Mouse (Mus musculus): ENCODE measurements at regions not wholly inside any gene's neighbourhood (a gene's known extent, or its start where the extent isn't known, plus 50 kb on each side); places are given as distances from the start of the nearest gene placed in this dataset.

- DNase-seq (ENCODE audit: low read depth, low spot score): no peak
Measured at GRCm38 (mm10) chr13:112000696-112001095, 191.9 kb upstream of the Map3k1 start.

GRCm38 (mm10) chr13:112001155-112002025 lies 192.6 kb upstream of the Map3k1 start:
- peak; percentile 97 for DNase-seq (ENCODE audit: low read depth, low spot score)

DNA sequence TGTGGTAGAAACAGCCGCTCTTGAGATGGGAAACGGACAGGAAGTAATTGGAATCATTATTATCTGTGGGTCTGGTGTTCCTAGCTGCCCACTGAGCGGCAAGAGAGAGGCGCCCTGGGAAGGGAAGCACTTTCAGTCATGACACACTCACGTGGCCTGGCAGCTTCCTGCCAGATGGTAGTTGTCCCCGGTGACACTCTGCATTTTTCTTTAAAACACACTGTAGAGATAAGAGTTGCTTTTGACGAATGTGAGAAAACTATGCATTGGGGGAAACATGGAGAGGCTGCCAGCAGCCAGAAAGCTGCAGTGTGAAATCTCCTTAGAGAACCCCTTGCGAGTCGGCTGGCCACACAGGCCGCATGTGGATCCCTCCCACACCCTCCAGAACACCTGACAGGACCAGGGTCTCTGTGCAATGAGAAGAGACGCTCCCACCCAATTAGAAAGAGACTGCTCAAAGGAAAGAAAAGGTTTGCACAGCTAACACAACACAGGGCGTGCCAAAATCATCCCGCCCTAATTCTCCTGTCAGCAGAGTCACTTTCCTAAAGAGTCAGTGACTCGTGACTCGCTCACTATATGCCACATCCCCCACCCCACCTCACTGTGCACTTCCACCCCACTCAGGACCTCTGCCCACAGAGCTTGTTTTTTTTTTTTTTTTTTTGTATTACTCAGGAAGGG lies 194.0 kb upstream of the Map3k1 start:
- DNase-seq (ENCODE audit: low read depth, low spot score): peak; percentile 60

GRCm38 (mm10) chr13:112003445-112003844 lies 194.7 kb upstream of the Map3k1 start:
- peak; percentile 26 for DNase-seq (ENCODE audit: low read depth, low spot score)

DNA sequence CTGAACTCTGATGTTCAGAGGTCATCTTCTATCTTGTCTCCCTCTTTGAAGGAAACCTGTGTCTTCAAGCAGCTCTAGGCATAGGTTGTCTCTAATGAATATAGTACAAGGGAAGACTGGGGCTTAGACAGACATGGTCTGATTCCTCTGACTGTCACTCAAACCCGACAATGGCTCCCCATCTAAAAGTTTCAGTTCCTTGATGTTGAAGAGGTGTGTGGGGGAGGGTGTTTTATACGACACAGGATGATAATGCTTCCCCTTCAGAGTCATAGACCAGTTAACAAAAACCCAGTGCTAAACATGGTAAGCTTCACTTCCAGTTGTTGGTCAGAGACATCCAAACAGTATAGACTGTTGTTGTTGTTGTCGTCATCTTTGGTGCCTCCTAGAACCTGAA lies 195.3 kb upstream of the Map3k1 start:
- peak; percentile 92 for DNase-seq (ENCODE audit: low read depth, low spot score)

GRCm38 (mm10) chr13:112005421-112005820 lies 196.6 kb upstream of the Map3k1 start:
- DNase-seq (ENCODE audit: low read depth, low spot score): no peak

DNA sequence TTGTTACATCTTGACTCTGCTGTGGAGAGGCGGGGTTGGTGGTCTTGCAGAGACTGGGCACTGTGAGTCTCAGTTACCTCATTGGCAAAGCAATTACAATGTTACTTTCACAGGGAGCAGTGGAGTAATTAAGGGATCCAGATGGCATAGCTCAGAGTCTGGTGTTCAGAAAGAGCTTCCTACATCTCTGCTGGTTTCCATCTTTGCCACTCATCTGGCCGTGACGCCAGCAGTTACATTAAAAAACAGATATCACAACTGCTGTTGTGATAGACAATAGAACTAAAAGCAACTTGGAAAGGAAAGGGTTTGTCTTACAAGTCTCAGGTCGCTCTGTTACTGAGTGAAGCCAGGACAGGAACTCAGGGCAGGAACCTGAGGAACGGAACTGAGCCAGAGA lies 200.0 kb upstream of the Map3k1 start:
- DNase-seq (ENCODE audit: low read depth, low spot score): no peak

DNA sequence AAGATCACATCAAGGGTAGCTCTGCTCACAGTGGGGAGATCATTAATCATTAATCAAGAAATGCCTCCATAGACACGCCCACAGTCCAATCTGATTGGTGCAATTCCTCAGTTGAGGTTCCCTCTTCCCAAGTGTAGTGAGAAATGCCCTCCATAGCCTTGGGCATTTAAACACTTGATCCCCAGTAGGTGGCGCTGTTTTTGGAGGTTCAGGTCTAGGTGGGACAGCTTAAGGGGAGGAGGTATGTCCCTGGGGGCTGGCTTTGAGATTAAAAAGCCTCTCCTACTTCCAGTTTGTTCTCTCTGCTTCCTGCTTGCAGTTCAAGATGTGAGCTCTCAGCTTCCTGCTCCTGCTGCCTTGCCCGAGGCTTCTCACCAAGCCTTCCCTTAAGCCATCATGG lies 200.5 kb upstream of the Map3k1 start:
- peak; percentile 27 for DNase-seq (ENCODE audit: low read depth, low spot score)

- DNase-seq (ENCODE audit: low read depth, low spot score): no peak
Measured at GRCm38 (mm10) chr13:112010464-112010863, 201.7 kb upstream of the Map3k1 start.

GRCm38 (mm10) chr13:112012640-112013039 lies 203.8 kb upstream of the Map3k1 start:
- no peak for DNase-seq (ENCODE audit: low read depth, low spot score)

DNA sequence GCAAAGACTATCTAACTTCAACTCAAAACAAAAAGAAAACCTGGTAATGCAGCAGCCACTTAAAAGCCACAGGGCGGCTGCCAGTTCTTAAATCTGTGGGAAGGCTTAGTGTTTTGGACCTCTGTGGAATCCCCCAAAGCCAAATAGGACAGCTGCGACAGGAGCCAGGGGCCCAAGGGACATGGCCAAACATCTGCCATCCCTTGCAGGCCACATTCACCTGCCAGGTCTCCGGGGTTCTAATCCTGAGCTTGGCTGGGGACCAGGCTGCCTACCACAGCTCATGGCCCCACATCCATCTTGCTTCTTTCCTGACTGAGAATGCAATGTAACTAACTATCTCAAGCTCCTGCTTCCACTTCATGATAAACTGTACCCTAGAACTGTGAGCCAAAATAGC lies 206.3 kb upstream of the Map3k1 start:
- DNase-seq (ENCODE audit: low read depth, low spot score): no peak

GRCm38 (mm10) chr13:112016280-112016679 lies 207.5 kb upstream of the Map3k1 start:
- DNase-seq (ENCODE audit: low read depth, low spot score): peak; percentile 44

DNA sequence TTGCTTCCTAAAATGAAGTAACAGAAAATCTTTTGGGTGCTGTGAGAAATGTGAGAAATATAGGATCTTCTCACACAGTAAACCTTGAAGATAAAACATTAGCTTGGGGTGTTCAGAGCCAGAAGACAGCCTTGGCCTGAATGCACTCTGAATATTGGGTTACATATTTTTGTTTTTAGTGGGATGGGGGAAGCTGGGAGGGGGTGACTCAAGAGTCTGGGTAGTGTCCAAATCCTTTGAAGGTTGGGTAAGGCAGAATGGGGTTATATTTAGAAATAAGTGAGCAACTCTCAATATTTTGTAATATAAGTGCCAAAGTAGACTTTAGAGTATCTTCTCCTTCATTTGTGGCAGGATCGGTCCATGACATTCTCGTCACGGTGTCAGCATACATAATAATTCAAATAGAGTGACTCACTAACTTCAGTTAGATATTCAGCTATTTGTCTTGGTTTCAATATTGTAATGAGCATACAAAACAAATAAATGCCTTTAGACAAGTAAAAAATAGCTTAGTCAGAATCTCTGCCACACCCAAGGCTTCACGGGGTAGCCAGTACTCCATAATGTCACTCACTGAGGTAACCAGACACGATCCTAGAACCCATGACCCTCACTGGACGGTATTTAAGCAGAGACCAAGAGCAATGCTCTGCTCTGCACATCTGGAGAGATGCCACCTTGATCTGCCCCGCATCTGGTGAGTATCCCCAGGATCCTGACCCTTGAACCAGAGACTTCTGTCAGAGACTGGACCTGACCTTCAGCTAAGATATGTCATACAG lies 209.9 kb upstream of the Map3k1 start:
- DNase-seq (ENCODE audit: low read depth, low spot score): no peak

DNA sequence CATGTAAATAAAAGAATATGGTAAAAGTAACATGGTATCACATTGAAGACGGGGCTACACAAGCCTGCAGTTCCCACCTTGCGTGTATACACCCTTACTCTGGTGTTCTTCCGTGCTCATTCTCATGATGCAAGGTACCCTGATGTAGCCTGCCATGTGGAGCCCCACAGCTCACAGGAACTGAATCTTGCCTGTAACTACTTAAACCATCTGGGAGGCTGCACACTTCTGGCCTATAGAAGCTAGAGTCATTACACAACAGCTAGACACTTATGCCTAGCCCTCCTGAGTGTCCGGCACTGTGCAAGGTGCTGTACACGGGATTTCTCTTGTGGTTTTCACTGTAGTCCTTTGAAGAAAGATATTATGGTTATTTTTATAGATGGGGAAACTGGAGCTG lies 210.8 kb upstream of the Map3k1 start:
- DNase-seq (ENCODE audit: low read depth, low spot score): no peak

- no peak for DNase-seq (ENCODE audit: low read depth, low spot score)
Measured at GRCm38 (mm10) chr13:112023171-112023570, 214.4 kb upstream of the Map3k1 start.

GRCm38 (mm10) chr13:112024667-112025585 lies 216.1 kb upstream of the Map3k1 start:
- DNase-seq (ENCODE audit: low read depth, low spot score): no peak

DNA sequence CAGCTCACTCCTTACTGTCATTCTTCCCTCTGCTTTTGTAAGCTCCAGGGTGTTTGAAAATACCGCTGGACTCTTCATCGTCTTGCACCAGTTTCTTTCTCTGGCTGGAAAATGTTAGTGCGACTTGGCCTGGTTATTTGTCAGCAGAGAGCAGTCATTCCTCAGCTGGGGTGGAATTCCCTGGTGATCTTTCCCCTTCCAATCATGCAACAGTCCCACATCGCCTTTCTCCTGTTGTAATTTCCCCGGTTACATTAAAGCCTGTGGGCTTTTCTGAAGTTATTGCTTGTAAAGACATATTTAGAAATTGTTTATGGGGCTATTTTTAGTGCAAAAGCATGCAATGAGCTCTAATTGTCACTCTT lies 216.8 kb upstream of the Map3k1 start:
- no peak for DNase-seq (ENCODE audit: low read depth, low spot score)

- DNase-seq (ENCODE audit: low read depth, low spot score): no peak
Measured at GRCm38 (mm10) chr13:112027736-112028135, 218.9 kb upstream of the Map3k1 start.

DNA sequence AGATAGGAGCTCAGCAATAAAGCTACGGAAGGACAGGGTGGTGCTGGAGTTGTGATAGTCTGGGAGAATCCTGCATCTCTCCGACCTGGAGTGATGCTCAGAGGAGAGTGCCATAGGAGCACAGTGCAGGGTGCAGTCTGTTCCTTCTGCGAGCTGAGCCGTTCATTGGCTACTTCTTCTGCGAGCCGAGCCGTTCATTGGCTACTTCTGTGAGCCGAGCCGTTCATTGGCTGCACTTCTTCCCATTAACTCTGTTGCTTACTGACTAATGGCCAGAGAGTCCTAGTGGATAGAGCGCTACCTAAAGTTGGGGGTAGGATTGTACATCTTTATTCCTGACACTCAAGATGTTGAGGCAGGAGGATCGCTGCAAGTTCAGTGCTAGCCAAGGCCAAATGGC lies 222.3 kb upstream of the Map3k1 start:
- no peak for DNase-seq (ENCODE audit: low read depth, low spot score)

- DNase-seq (ENCODE audit: low read depth, low spot score): no peak
Measured at GRCm38 (mm10) chr13:112031631-112032320, 223.0 kb upstream of the Map3k1 start.
